Mouse (Mus musculus) heart, postnatal 0 days (tissue): ENCODE measurements around the gene 9530077C05Rik. TPM values are rescaled to one million over a fixed set of nuclear protein-coding genes. Genes with fewer than 3 reads are reported as not detected.

Experiments
- ATAC-seq: fragments of 200-750 bp; cut with Nextera tagmentation; 2 replicates; pipeline ENCODE4 v1.8.0; 2017; ENCODE audit warnings: low read depth, moderate number of reproducible peaks, moderate library complexity; ENCODE audit not compliant: insufficient read depth
- DNase-seq: peaks from one replicate; pipeline ENCODE4 v3.0.0-alpha.2; 2016; ENCODE audit warnings: low spot score
- H3K27ac ChIP-seq: fragments of 300-500 bp; sonication (generic); 2 replicates; pipeline ENCODE4 v1.5.1; 2014; ENCODE audit warnings: low read depth, mild to moderate bottlenecking
- H3K27me3 ChIP-seq: fragments of 300-500 bp; sonication (generic); 2 replicates; pipeline ENCODE4 v1.6.1; 2014; ENCODE audit warnings: low read length, mixed read lengths; ENCODE audit not compliant: control insufficient read depth, insufficient read depth
- H3K36me3 ChIP-seq: fragments of 300-500 bp; sonication (generic); replicated peaks from 2 replicates; pipeline ENCODE4 v1.6.1; 2014; ENCODE audit warnings: low read length, mixed read lengths; ENCODE audit not compliant: control insufficient read depth, insufficient read depth
- H3K4me1 ChIP-seq: fragments of 300-500 bp; sonication (generic); 2 replicates; pipeline ENCODE4 v1.6.1; 2014; ENCODE audit warnings: antibody characterized with exemption; ENCODE audit not compliant: control insufficient read depth, insufficient read depth
- H3K4me2 ChIP-seq: fragments of 300-500 bp; sonication (generic); 2 replicates; pipeline ENCODE4 v1.6.1; 2014; ENCODE audit warnings: low read depth, mild to moderate bottlenecking, low read length, moderate library complexity
- H3K4me3 ChIP-seq: fragments of 300-500 bp; sonication (generic); 2 replicates; pipeline ENCODE4 v1.5.1; 2014; ENCODE audit warnings: low read depth, low read length
- H3K9ac ChIP-seq: fragments of 300-500 bp; sonication (generic); replicated peaks from 2 replicates; pipeline ENCODE4 v1.6.1; 2014; ENCODE audit warnings: low read depth, low read length, mixed read lengths
- H3K9me3 ChIP-seq: fragments of 300-500 bp; sonication (generic); replicated peaks from 2 replicates; pipeline ENCODE4 v1.6.1; 2016; ENCODE audit warnings: low read length; ENCODE audit not compliant: control insufficient read depth
- CTCF ChIP-seq: IDR thresholded peaks from 2 replicates; pipeline ENCODE4 v1.5.1; 2016; ENCODE audit warnings: antibody characterized with exemption, control low read depth, low read depth
- EP300 ChIP-seq: IDR thresholded peaks from 2 replicates; pipeline ENCODE4 v1.6.1; 2016; ENCODE audit warnings: antibody characterized with exemption, low read depth
- WGBS: fragments of 180-500 bp; shearing (Covaris S2); extraction: QIAGEN DNeasy Blood & Tissue Kit; methylation state at CpG from one replicate; pipeline ENCODE4 v1.1.7; 2014; 5-methylcytosine and 5-hydroxymethylcytosine counted together
- polyA plus RNA-seq: library from polyadenylated mRNA; unstranded; fragments of >200 nt; fragmentation: Nextera tagmentation; extraction: Ambion mirVana; gene quantifications from 2 replicates; pipeline ENCODE4 v1.2.1, GENCODE M21; 2015
- total RNA-seq: library from RNA; depleted of rRNA; stranded (reverse); fragments of >200 nt; gene quantifications from 2 replicates; pipeline ENCODE4 v1.2.3, GENCODE M21; 2014; ENCODE audit warnings: low replicate concordance

The 9530077C05Rik gene
- total and polyA plus RNA-seq, 2 experiments from 2014 or later, result 0.69 to 0.85 TPM

DNA sequence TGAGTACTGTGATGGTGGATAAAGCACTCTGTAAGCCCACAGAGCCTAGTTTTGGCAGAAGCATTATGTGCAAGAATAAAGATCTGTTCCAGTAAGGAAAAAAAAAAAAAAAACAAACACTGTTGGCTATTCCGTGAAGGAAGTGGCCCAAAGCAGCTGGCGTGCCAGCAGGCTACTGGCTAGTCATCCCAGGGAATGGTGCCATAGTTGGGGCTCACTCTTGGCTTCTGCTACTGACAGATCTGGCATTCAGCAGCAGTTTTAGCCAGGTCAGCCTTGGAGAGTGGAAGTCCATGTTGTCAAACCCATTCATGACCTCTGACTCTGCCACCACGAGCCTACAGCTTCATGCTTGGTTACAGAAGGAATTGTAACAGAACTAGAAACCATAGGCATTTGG, 50.6 kb downstream of the 9530077C05Rik start:
- DNase-seq, result no peak
- Histone ChIP-seq H3K9ac (no peak overlapping the region), H3K27ac (no peak overlapping the region), H3K4me2 (no peak overlapping the region), H3K36me3 (peaks cover 29% of the 10 kb centered on the region), H3K4me1 (no peaks in the 10 kb centered on the region), H3K9me3 (no peaks in the 10 kb centered on the region), H3K27me3 (no peaks in the 10 kb centered on the region), H3K4me3 (no peak overlapping the region)
- WGBS, result 91% methylated on average over 3 of the region's 3 CpGs
- TF ChIP-seq EP300 (no peak), CTCF (no peak)
- no peak for ATAC-seq

DNA sequence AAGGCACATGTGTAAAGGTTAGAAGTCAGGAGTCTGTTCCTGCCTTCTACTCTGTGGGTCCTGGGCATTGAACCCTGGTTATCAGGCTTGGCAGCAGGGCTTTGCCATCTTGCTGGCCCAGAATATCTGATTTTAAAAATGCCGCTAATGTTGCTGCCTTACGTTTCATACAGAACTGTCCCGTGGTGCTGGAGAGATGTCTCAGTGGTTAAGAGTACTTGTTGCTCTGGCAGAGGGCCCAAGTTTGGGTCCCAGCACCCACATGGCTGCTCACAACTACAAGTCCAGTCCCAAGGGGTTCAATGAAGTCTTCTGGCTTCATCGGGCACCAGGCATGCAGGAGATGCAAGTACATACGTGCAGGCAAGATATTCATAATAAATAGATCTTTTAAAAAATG, 54.9 kb downstream of the 9530077C05Rik start:
- ATAC-seq, result no peak
- Histone ChIP-seq H3K36me3 (0 out of 2 replicates have a peak, but pooled peaks cover 10% of the 10 kb centered on the region), H3K4me3 (no peak overlapping the region), H3K27ac (no peak overlapping the region), H3K27me3 (no peaks in the 10 kb centered on the region), H3K4me2 (no peak overlapping the region), H3K4me1 (peaks cover 3% of the 10 kb centered on the region; the same call in 1 of the 2 replicates), H3K9me3 (no peaks in the 10 kb centered on the region), H3K9ac (no peak overlapping the region)
- no peak for DNase-seq
- TF ChIP-seq EP300, result no peak
- no peak for TF ChIP-seq CTCF
- 94% methylated on average over 5 of the region's 5 CpGs for WGBS

DNA sequence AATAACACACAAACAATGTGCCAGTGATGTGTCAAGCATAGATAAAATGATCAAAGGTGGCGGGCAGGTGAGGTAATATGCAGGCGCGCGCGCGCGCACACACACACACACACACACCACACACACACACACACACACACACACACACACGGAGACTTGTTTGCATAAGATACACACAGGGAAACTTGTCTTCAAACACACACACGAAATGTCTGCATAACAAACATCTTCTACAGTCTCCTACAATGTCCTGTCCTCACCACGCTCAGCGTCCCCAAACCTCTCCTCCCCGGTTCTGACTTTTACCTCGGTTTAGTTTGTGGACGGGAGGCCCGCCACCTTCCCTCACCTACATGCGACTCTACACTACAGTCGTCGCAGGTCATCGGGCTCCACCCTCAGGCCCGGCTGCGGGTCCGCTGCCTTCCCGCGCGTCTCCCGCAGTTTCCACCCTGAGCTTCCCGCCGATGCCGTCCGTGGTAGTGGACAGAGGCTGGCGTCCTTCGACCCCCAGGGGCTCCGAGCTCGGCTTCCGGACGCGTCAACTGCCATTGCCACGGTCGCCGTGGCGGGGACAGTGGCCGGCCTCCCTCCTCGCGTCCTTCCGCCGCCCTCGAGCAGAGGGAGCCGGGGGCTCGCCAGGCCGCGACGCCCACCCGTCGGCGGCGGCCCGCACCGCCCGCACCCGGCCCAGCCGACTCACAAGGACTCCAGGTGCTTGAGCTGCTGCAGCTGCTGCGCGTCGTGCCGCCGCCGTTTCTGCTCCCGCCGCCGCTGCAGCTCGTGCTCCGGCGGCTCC, 56.3 kb downstream of the 9530077C05Rik start:
- TF ChIP-seq CTCF (no peak), EP300 (no peak)
- peak overlapping the region; percentile 87 for H3K27ac ChIP-seq
- DNase-seq (peak; percentile 11), ATAC-seq (peak; percentile 60)
- H3K4me3 ChIP-seq, result peak overlapping the region; percentile 90
- no peaks in the 10 kb centered on the region for H3K27me3 ChIP-seq
- H3K9me3 ChIP-seq, result no peaks in the 10 kb centered on the region
- WGBS, result under 1% methylated on average over 71 of the region's 73 CpGs
- peak overlapping the region; percentile 93 for H3K4me2 ChIP-seq
- H3K4me1 ChIP-seq, result peaks cover 3% of the 10 kb centered on the region; the same call in 1 of the 2 replicates
- 0 out of 2 replicates have a peak, but pooled peaks cover 4% of the 10 kb centered on the region for H3K36me3 ChIP-seq
- peak overlapping the region; percentile 89 for H3K9ac ChIP-seq

DNA sequence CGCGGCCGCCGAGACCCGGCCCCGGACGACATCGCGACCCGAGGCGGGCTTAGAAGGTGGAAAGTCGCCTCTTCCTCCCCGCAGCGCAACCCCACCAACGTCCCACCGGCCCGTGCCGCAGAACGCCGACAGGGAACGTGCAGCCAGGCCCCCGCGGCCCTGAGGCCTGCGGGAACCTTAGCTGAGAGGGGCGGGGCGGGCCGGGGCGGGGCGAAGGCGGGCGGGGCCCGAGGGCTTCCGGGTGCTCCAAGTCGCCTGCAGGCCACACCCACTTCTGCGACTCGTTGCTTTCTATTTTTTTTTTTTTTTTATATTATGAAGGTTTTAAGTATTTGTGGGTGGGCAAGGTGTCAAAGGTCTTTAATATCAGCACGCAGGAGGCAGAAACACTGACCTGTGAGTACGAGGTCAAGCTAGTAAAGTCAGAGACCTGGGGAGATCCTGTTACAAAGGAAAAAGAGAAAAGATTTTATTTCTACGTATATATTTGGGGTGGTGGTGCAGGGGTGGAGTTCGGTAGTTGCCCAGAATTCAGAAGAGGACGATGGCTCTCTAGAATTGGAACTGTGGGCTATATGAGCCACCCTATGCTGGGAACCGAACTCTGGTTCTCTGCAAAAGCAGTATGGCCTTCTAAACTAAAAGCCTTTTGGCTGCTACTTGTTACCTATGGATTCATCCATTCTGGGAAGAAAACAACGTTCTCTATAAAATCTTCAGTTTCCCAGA, 57.0 kb downstream of the 9530077C05Rik start:
- Histone ChIP-seq H3K27me3 (no peaks in the 10 kb centered on the region), H3K36me3 (0 out of 2 replicates have a peak, but pooled peaks cover 4% of the 10 kb centered on the region), H3K4me3 (peak overlapping the region; percentile 90), H3K9ac (peak overlapping the region; percentile 89), H3K4me1 (peaks cover 3% of the 10 kb centered on the region; the same call in 1 of the 2 replicates), H3K27ac (peak overlapping the region; percentile 87), H3K9me3 (no peaks in the 10 kb centered on the region), H3K4me2 (peak overlapping the region; percentile 93)
- TF ChIP-seq EP300 (no peak), CTCF (0 out of 2 replicates have a peak, but pooled peaks have one; percentile 5)
- DNase-seq (peak; percentile 85), ATAC-seq (peak; percentile 92)
- 3% methylated on average over 35 of the region's 43 CpGs for WGBS

DNA sequence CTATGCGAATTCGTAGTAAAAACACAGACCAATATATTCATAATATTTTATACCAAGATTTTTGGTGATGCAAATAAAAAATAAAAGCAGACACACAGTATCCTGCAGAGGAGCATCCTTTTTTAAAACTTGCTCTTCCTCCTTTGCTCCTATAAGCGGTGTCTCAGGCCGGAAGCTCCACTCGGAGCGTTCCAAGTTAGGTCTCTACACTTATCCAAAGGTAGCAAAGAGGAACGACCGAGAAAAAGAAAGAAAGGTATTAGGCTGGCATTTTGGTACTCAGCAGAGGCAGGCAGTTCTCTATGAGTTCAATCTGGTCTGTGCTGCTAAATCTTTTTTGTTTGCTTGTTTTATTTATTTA, 57.6 kb downstream of the 9530077C05Rik start:
- 79% methylated on average over 8 of the region's 8 CpGs for WGBS
- ATAC-seq (no peak), DNase-seq (no peak)
- Histone ChIP-seq H3K9ac (no peak overlapping the region), H3K27ac (no peak overlapping the region), H3K27me3 (no peaks in the 10 kb centered on the region), H3K4me3 (no peak overlapping the region), H3K36me3 (0 out of 2 replicates have a peak, but pooled peaks cover 4% of the 10 kb centered on the region), H3K4me2 (no peak overlapping the region), H3K9me3 (no peaks in the 10 kb centered on the region), H3K4me1 (peaks cover 3% of the 10 kb centered on the region; the same call in 1 of the 2 replicates)
- TF ChIP-seq CTCF (no peak), EP300 (no peak)
